Mouse (Mus musculus): ENCODE data around the gene Ndufaf2.

- TF ChIP-seq POLR2A (IDR thresholded peaks at IDR 0.05; ENCODE audit: control insufficient read depth, low read depth, low read length) (no peak), CTCF (IDR thresholded peaks at IDR 0.05; ENCODE audit: control insufficient read depth, insufficient read depth, insufficient replicate concordance, low read depth, low read length) (no peak)
Observed at GRCm38 (mm10) chr13:108129070-108129469, 29.4 kb downstream of the Ndufaf2 start.

All from testis, adult 2 months (tissue).